Mouse (Mus musculus) lung, postnatal 0 days (tissue): Measurements from ENCODE around the gene Myadml2. TPM values are rescaled to one million over a fixed set of nuclear protein-coding genes. Genes with fewer than 3 reads are reported as not detected.
"Not testable (repeated sequence)": the region's sequence is repeated elsewhere in the genome, so short reads cannot be mapped to it uniquely, and the experiment has no call there.

Experiments used
- ATAC-seq: fragments of 200-750 bp; cut with Nextera tagmentation; 2 replicates; pipeline ENCODE4 v1.8.0; 2017; ENCODE audit warnings: moderate library complexity
- DNase-seq: peaks from one replicate; pipeline ENCODE4 v3.0.0-alpha.2; 2016; ENCODE audit warnings: low spot score
- H3K27ac ChIP-seq: fragments of 300-500 bp; sonication (generic); 2 replicates; pipeline ENCODE4 v1.5.1; 2014; ENCODE audit warnings: antibody characterized with exemption, mild to moderate bottlenecking, low read length, mixed read lengths
- H3K27me3 ChIP-seq: fragments of 300-500 bp; sonication (generic); replicated peaks from 2 replicates; pipeline ENCODE4 v1.6.1; 2014; ENCODE audit warnings: low read length, mixed read lengths; ENCODE audit not compliant: insufficient read depth
- H3K36me3 ChIP-seq: fragments of 300-500 bp; sonication (generic); 2 replicates; pipeline ENCODE4 v1.6.1; 2014; ENCODE audit warnings: low read length, mixed read lengths; ENCODE audit not compliant: insufficient read depth
- H3K4me1 ChIP-seq: fragments of 300-500 bp; sonication (generic); 2 replicates; pipeline ENCODE4 v1.6.1; 2014; ENCODE audit warnings: antibody characterized with exemption, low read depth, low read length, mixed read lengths; ENCODE audit not compliant: insufficient read depth
- H3K4me2 ChIP-seq: fragments of 300-500 bp; sonication (generic); replicated peaks from 2 replicates; pipeline ENCODE4 v1.6.1; 2014; ENCODE audit warnings: low read depth, mild to moderate bottlenecking, low read length, moderate library complexity, mixed read lengths
- H3K4me3 ChIP-seq: fragments of 300-500 bp; sonication (generic); 2 replicates; pipeline ENCODE4 v1.5.1; 2014; ENCODE audit warnings: low read depth, low read length
- H3K9ac ChIP-seq: fragments of 300-500 bp; sonication (generic); replicated peaks from 2 replicates; pipeline ENCODE4 v1.6.1; 2014; ENCODE audit warnings: low read depth, mild to moderate bottlenecking
- H3K9me3 ChIP-seq: fragments of 300-500 bp; sonication (generic); 2 replicates; pipeline ENCODE4 v1.6.1; 2016; ENCODE audit warnings: low read length, mixed read lengths
- CTCF ChIP-seq: IDR thresholded peaks from 2 replicates; pipeline ENCODE4 v1.5.1; 2016; ENCODE audit warnings: antibody characterized with exemption, mild to moderate bottlenecking
- EP300 ChIP-seq: IDR thresholded peaks from 2 replicates; pipeline ENCODE4 v1.6.1; 2016; ENCODE audit warnings: antibody characterized with exemption, mild to moderate bottlenecking, control low read depth
- WGBS: fragments of 180-500 bp; shearing (Covaris S2); extraction: QIAGEN DNeasy Blood & Tissue Kit; methylation state at CpG from one replicate; pipeline ENCODE4 v1.1.7; 2014; 5-methylcytosine and 5-hydroxymethylcytosine counted together
- polyA plus RNA-seq: library from polyadenylated mRNA; unstranded; fragments of >200 nt; fragmentation: Nextera tagmentation; extraction: Ambion mirVana; gene quantifications from 2 replicates; pipeline ENCODE4 v1.2.1, GENCODE M21; 2015

The Myadml2 gene
- polyA plus RNA-seq, 1 experiment from 2014 or later, result not detected

DNA sequence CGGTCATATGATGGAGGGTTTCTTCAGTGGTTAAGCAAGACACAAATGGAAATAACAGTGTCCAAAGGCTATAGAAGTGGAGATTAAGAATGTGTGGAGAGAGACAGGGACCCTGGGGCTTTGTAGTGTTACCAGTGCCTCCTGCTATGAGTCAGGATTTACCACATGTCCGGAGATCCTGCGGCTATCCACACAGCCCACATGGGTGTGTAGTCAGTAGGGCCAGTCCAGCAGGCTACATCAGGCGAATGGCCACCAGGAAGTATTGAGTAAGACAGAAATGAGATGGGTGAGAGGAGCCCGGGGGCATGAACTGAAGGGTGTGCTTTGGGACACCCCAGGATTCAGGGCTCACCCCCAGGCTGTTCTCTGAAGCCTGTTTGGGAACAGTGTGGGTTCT lies 34.7 kb upstream of the Myadml2 start:
- H3K36me3 ChIP-seq, result peaks cover 17% of the 10 kb centered on the region; the same call in 1 of the 2 replicates
- WGBS, result 83% methylated on average over 5 of the region's 5 CpGs

DNA sequence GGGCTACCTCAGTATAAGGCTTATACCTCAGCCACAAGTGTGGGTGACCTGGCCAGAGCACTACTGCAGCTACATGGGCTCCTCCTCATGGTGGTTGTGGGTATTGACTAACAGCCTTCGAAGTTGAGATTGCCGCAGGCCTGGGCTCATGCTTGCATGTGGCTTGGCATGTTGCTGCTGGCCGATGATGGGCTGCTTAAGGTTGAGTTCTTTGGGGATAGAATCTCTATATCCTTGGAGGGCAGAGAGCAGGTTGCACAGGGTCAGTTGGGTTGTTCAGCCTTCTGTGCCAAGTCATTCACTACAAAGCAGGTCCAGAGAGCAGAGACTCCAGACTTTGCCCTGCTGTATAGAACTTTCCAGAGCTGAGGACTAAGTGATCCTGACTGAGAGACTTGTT lies 32.0 kb upstream of the Myadml2 start:
- Histone ChIP-seq H3K4me3 (no peak overlapping the region), H3K27ac (no peak overlapping the region), H3K27me3 (no peaks in the 10 kb centered on the region), H3K9ac (no peak overlapping the region), H3K4me1 (no peaks in the 10 kb centered on the region; the same call in 1 of the 2 replicates), H3K36me3 (peaks cover 9% of the 10 kb centered on the region; the same call in 1 of the 2 replicates), H3K9me3 (no peaks in the 10 kb centered on the region), H3K4me2 (no peak overlapping the region)
- TF ChIP-seq CTCF (peak; percentile 73), EP300 (no peak)
- peak; percentile 52 for DNase-seq
- WGBS, result 68% methylated on average over 3 of the region's 3 CpGs
- ATAC-seq, result 0 out of 2 replicates have a peak, but pooled peaks have one; percentile 13

More for the DNA sequence above, 34.7 kb upstream of the Myadml2 start:
- H3K9ac ChIP-seq, result no peak overlapping the region
- no peak for TF ChIP-seq EP300
- no peak for TF ChIP-seq CTCF
- H3K4me1 ChIP-seq, result peaks cover 10% of the 10 kb centered on the region
- DNase-seq (no peak), ATAC-seq (no peak)
- no peaks in the 10 kb centered on the region for H3K27me3 ChIP-seq
- H3K9me3 ChIP-seq, result no peaks in the 10 kb centered on the region
- no peak overlapping the region for H3K27ac ChIP-seq
- H3K4me2 ChIP-seq, result no peak overlapping the region
- no peak overlapping the region for H3K4me3 ChIP-seq

- Histone ChIP-seq H3K4me3 (no peak overlapping the region), H3K4me2 (no peak overlapping the region), H3K4me1 (peaks cover 6% of the 10 kb centered on the region), H3K27ac (no peak overlapping the region), H3K36me3 (peaks cover 9% of the 10 kb centered on the region; the same call in 1 of the 2 replicates), H3K9ac (no peak overlapping the region), H3K9me3 (no peaks in the 10 kb centered on the region), H3K27me3 (no peaks in the 10 kb centered on the region)
- no peak for DNase-seq
- no peak for TF ChIP-seq EP300
- TF ChIP-seq CTCF, result no peak
- 84% methylated on average over 4 of the region's 4 CpGs for WGBS
- ATAC-seq, result no peak
Observed at GRCm38 (mm10) chr11:120676951-120677350, 29.0 kb upstream of the Myadml2 start.

DNA sequence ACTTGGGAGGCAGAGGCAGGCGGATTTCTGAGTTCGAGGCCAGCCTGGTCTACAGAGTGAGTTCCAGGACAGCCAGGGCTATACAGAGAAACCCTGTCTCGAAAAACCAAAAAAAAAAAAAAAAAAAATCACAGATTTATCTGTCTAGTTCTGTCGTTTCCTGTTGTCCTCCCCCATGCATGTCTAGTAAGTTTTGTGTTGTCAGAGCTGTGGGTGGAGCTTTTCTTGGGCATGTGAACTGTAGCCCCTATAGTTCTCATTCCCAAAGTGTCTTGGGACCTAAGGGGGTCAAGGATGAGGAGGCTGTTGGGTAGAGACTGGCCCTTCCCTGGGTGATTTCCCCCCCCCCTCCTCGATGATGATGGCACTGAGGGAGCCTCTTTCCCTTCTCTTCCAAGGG lies 27.9 kb upstream of the Myadml2 start:
- not testable (repeated sequence) for H3K36me3 ChIP-seq, H3K9ac ChIP-seq, H3K9me3 ChIP-seq, DNase-seq, H3K4me2 ChIP-seq, H3K4me1 ChIP-seq, ATAC-seq, H3K4me3 ChIP-seq, H3K27me3 ChIP-seq, H3K27ac ChIP-seq
- 81% methylated on average over 5 of the region's 5 CpGs for WGBS

DNA sequence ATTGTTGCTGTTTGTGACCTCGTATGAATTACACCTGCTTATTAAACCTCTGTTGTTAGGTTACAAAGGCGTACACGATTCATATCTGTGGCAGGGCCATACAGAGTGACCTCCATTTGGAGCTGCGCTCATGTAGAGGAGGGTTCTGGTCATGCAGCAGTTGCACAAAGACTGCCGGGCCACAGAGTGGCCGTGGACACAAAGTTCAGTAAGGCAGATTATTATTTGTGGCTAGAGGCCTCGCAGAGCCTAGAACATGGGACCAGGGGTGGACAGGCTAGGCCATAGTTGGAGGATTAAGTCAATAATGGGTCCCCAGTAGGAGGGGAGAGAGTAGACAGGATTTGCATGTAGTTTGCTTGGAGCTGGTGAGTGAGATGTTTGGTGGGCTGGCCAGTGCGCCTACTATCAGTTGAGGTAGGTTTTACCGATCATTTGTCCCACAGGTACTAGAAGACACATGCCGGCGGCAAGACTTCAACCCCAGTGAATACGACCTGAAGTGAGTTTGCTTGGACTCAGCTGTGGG lies 25.7 kb upstream of the Myadml2 start:
- WGBS, result 26% methylated on average over 12 of the region's 12 CpGs
- Histone ChIP-seq H3K9me3 (no peaks in the 10 kb centered on the region), H3K36me3 (no peaks in the 10 kb centered on the region), H3K4me3 (peak overlapping the region; percentile 79), H3K27me3 (no peaks in the 10 kb centered on the region), H3K4me2 (peak overlapping the region; percentile 79), H3K27ac (peak overlapping the region; percentile 86), H3K4me1 (peaks cover 6% of the 10 kb centered on the region), H3K9ac (peak overlapping the region; percentile 62)
- no peak for DNase-seq
- ATAC-seq, result peak; percentile 3; the same call in 1 of the 2 replicates
- TF ChIP-seq CTCF (no peak), EP300 (no peak)

- TF ChIP-seq CTCF (no peak; the same call in 1 of the 2 replicates), EP300 (0 out of 2 replicates have a peak, but pooled peaks have one; percentile 21)
- Histone ChIP-seq H3K36me3 (no peaks in the 10 kb centered on the region), H3K4me1 (peaks cover 6% of the 10 kb centered on the region), H3K27me3 (no peaks in the 10 kb centered on the region), H3K4me2 (peak within 1 kb of the TSS; percentile 79), H3K4me3 (peak within 1 kb of the TSS; percentile 79), H3K27ac (peak within 1 kb of the TSS; percentile 86), H3K9me3 (no peaks in the 10 kb centered on the region), H3K9ac (peak within 1 kb of the TSS; percentile 62)
- WGBS, result under 1% methylated on average over 75 of the region's 83 CpGs
- ATAC-seq, result peak; percentile 98
- peak; percentile 98 for DNase-seq
Observed at GRCm38 (mm10) chr11:120672687-120673593, 25.0 kb upstream of the Myadml2 start, which contains the start of gene Aspscr1. Gene Aspscr1, plus strand, starts transcription at chr11:120672973.
